Mouse (Mus musculus) hindbrain, postnatal 0 days (tissue): ENCODE measurements around the gene Gpr85. TPM values are rescaled to one million over a fixed set of nuclear protein-coding genes. Genes with fewer than 3 reads are reported as not detected.

ENCODE experiments used
- ATAC-seq: fragments of 200-750 bp; cut with Nextera tagmentation; 2 replicates; pipeline ENCODE4 v1.8.0; 2017; ENCODE audit warnings: mild to moderate bottlenecking, moderate TSS enrichment, moderate library complexity
- DNase-seq: peaks from one replicate; pipeline ENCODE4 v3.0.0-alpha.2; 2015; ENCODE audit warnings: low spot score
- H3K27ac ChIP-seq: fragments of 300-500 bp; sonication (generic); 2 replicates; pipeline ENCODE4 v1.5.1; 2014; ENCODE audit warnings: mild to moderate bottlenecking
- H3K27me3 ChIP-seq: fragments of 300-500 bp; sonication (generic); 2 replicates; pipeline ENCODE4 v1.6.1; 2014; ENCODE audit warnings: low read length, mixed read lengths; ENCODE audit not compliant: insufficient read depth
- H3K36me3 ChIP-seq: fragments of 300-500 bp; sonication (generic); 2 replicates; pipeline ENCODE4 v1.6.1; 2014; ENCODE audit warnings: low read length, mixed read lengths; ENCODE audit not compliant: insufficient read depth
- H3K4me1 ChIP-seq: fragments of 300-500 bp; sonication (generic); 2 replicates; pipeline ENCODE4 v1.6.1; 2014; ENCODE audit warnings: antibody characterized with exemption, low read length, mixed read lengths; ENCODE audit not compliant: insufficient read depth
- H3K4me2 ChIP-seq: fragments of 300-500 bp; sonication (generic); 2 replicates; pipeline ENCODE4 v1.6.1; 2014; ENCODE audit warnings: low read depth, mild to moderate bottlenecking, low read length, moderate library complexity, mixed read lengths
- H3K4me3 ChIP-seq: fragments of 300-500 bp; sonication (generic); 2 replicates; pipeline ENCODE4 v1.5.1; 2014; ENCODE audit warnings: low read length
- H3K9ac ChIP-seq: fragments of 300-500 bp; sonication (generic); replicated peaks from 2 replicates; pipeline ENCODE4 v1.6.1; 2014; ENCODE audit warnings: mild to moderate bottlenecking, low read length, moderate library complexity, mixed read lengths
- H3K9me3 ChIP-seq: fragments of 300-500 bp; sonication (generic); 2 replicates; pipeline ENCODE4 v1.6.1; 2016; ENCODE audit warnings: low read length, mixed read lengths
- CTCF ChIP-seq: IDR thresholded peaks from 2 replicates; pipeline ENCODE4 v1.5.1; 2016; ENCODE audit warnings: antibody characterized with exemption, control low read depth, low read depth
- WGBS: fragments of 180-500 bp; shearing (Covaris S2); extraction: QIAGEN DNeasy Blood & Tissue Kit; methylation state at CpG from one replicate; pipeline ENCODE4 v1.1.7; 2014; 5-methylcytosine and 5-hydroxymethylcytosine counted together
- polyA plus RNA-seq: library from polyadenylated mRNA; unstranded; fragments of >200 nt; fragmentation: Nextera tagmentation; extraction: Ambion mirVana; gene quantifications from 2 replicates; pipeline ENCODE4 v1.2.1, GENCODE M21; 2015
- total RNA-seq: library from RNA; depleted of rRNA; stranded (reverse); fragments of >200 nt; gene quantifications from 2 replicates; pipeline ENCODE4 v1.2.3, GENCODE M21; 2014

Gene Gpr85
- total and polyA plus RNA-seq, 2 experiments from 2014 or later, result 77.8 to 87.5 TPM

GRCm38 (mm10) chr6:13838677-13839344 is 931 bp downstream of the Gpr85 start:
- WGBS, result under 1% methylated on average over 41 of the region's 41 CpGs
- ATAC-seq (peak; percentile 86), DNase-seq (peak; percentile 91)
- H3K27ac ChIP-seq, result peak overlapping the region; percentile 100
- no peaks in the 10 kb centered on the region for H3K36me3 ChIP-seq
- H3K4me3 ChIP-seq, result peak overlapping the region; percentile 78
- no peaks in the 10 kb centered on the region for H3K9me3 ChIP-seq
- H3K4me2 ChIP-seq, result peak overlapping the region; percentile 78
- H3K4me1 ChIP-seq, result no peaks in the 10 kb centered on the region
- H3K9ac ChIP-seq, result peak overlapping the region; percentile 97
- no peaks in the 10 kb centered on the region for H3K27me3 ChIP-seq
- no peak for TF ChIP-seq CTCF

GRCm38 (mm10) chr6:13837916-13838676 is 1.6 kb downstream of the Gpr85 start:
- Histone ChIP-seq H3K4me1 (peaks cover 6% of the 10 kb centered on the region; the same call in 1 of the 2 replicates), H3K4me3 (peak overlapping the region; percentile 78), H3K27me3 (no peaks in the 10 kb centered on the region), H3K27ac (peak overlapping the region; percentile 100), H3K36me3 (no peaks in the 10 kb centered on the region), H3K9ac (peak overlapping the region; percentile 97), H3K9me3 (no peaks in the 10 kb centered on the region), H3K4me2 (peak overlapping the region; percentile 78)
- ATAC-seq (peak; percentile 33), DNase-seq (peak; percentile 72)
- no peak for TF ChIP-seq CTCF
- WGBS, result under 1% methylated on average over 19 of the region's 19 CpGs

- TF ChIP-seq CTCF, result no peak
- DNase-seq, result peak; percentile 29
Observed at GRCm38 (mm10) chr6:13836967-13837570, 2.7 kb downstream of the Gpr85 start.

GRCm38 (mm10) chr6:13835720-13836665 is 3.7 kb downstream of the Gpr85 start:
- DNase-seq (peak; percentile 78), ATAC-seq (peak; percentile 79)
- Histone ChIP-seq H3K27ac (peak overlapping the region; percentile 100), H3K4me3 (peak overlapping the region; percentile 78), H3K9me3 (no peaks in the 10 kb centered on the region), H3K9ac (peak overlapping the region; percentile 97), H3K27me3 (no peaks in the 10 kb centered on the region), H3K4me2 (peak overlapping the region; percentile 78), H3K36me3 (no peaks in the 10 kb centered on the region), H3K4me1 (peaks cover 6% of the 10 kb centered on the region; the same call in 1 of the 2 replicates)
- TF ChIP-seq CTCF, result peak; percentile 28
- 24% methylated on average over 17 of the region's 17 CpGs for WGBS

More at GRCm38 (mm10) chr6:13836967-13837570, 2.7 kb downstream of the Gpr85 start:
- Histone ChIP-seq H3K9me3 (no peaks in the 10 kb centered on the region), H3K4me2 (peak overlapping the region; percentile 78), H3K36me3 (no peaks in the 10 kb centered on the region), H3K4me1 (peaks cover 6% of the 10 kb centered on the region; the same call in 1 of the 2 replicates), H3K9ac (peak overlapping the region; percentile 97), H3K27me3 (no peaks in the 10 kb centered on the region), H3K27ac (peak overlapping the region; percentile 100), H3K4me3 (peak overlapping the region; percentile 78)
- 54% methylated on average over 3 of the region's 3 CpGs for WGBS
- no peak for ATAC-seq

- peak overlapping the region; percentile 40 for H3K4me2 ChIP-seq
- WGBS, result 55% methylated on average over 2 of the region's 2 CpGs
- H3K27ac ChIP-seq, result no peak overlapping the region
- no peak overlapping the region; the same call in 1 of the 2 replicates for H3K4me3 ChIP-seq
- ATAC-seq (no peak), DNase-seq (no peak)
- H3K36me3 ChIP-seq, result no peaks in the 10 kb centered on the region
- no peak for TF ChIP-seq CTCF
- H3K27me3 ChIP-seq, result no peaks in the 10 kb centered on the region
- H3K9ac ChIP-seq, result no peak overlapping the region
- H3K4me1 ChIP-seq, result peaks cover 6% of the 10 kb centered on the region; the same call in 1 of the 2 replicates
- no peaks in the 10 kb centered on the region for H3K9me3 ChIP-seq
Observed at GRCm38 (mm10) chr6:13832770-13833169, 7.0 kb downstream of the Gpr85 start.

GRCm38 (mm10) chr6:13828877-13829276 is 10.9 kb downstream of the Gpr85 start:
- ATAC-seq (no peak), DNase-seq (no peak)
- H3K4me1 ChIP-seq, result peaks cover 6% of the 10 kb centered on the region; the same call in 1 of the 2 replicates
- H3K4me2 ChIP-seq, result no peak overlapping the region
- H3K27ac ChIP-seq, result no peak overlapping the region
- H3K9ac ChIP-seq, result no peak overlapping the region
- no peaks in the 10 kb centered on the region for H3K27me3 ChIP-seq
- TF ChIP-seq CTCF, result no peak
- 87% methylated on average over 1 of the region's 1 CpGs for WGBS
- no peak overlapping the region for H3K4me3 ChIP-seq
- H3K36me3 ChIP-seq, result no peaks in the 10 kb centered on the region
- H3K9me3 ChIP-seq, result no peaks in the 10 kb centered on the region
